Mouse (Mus musculus) hindbrain, embryonic 16.5 days (tissue): ENCODE measurements around the gene Acyp1. TPM values are rescaled to one million over a fixed set of nuclear protein-coding genes. Genes with fewer than 3 reads are reported as not detected.

ENCODE experiments used
- ATAC-seq: fragments of 200-750 bp; cut with Nextera tagmentation; 2 replicates; pipeline ENCODE4 v1.8.0; 2017; ENCODE audit warnings: moderate TSS enrichment, moderate library complexity
- H3K27ac ChIP-seq: fragments of 300-500 bp; sonication (generic); 2 replicates; pipeline ENCODE4 v1.5.1; 2014; ENCODE audit warnings: low read depth, mild to moderate bottlenecking, control low read depth, low read length, moderate library complexity
- H3K27me3 ChIP-seq: fragments of 300-500 bp; sonication (generic); replicated peaks from 2 replicates; pipeline ENCODE4 v1.6.1; 2014; ENCODE audit warnings: low read length; ENCODE audit not compliant: control insufficient read depth, insufficient read depth
- H3K36me3 ChIP-seq: fragments of 300-500 bp; sonication (generic); 2 replicates; pipeline ENCODE4 v1.6.1; 2014; ENCODE audit warnings: mild to moderate bottlenecking, low read length, moderate library complexity, mixed read lengths; ENCODE audit not compliant: control insufficient read depth, insufficient read depth
- H3K4me1 ChIP-seq: fragments of 300-500 bp; sonication (generic); 2 replicates; pipeline ENCODE4 v1.6.1; 2014; ENCODE audit warnings: low read depth, low read length; ENCODE audit not compliant: control insufficient read depth, insufficient read depth
- H3K4me2 ChIP-seq: fragments of 300-500 bp; sonication (generic); 2 replicates; pipeline ENCODE4 v1.6.1; 2014; ENCODE audit warnings: mild to moderate bottlenecking, low read length, control low read depth, moderate library complexity
- H3K4me3 ChIP-seq: fragments of 300-500 bp; sonication (generic); 2 replicates; pipeline ENCODE4 v1.5.1; 2014; ENCODE audit warnings: mild to moderate bottlenecking, low read length, control low read depth, moderate library complexity
- H3K9ac ChIP-seq: fragments of 300-500 bp; sonication (generic); 2 replicates; pipeline ENCODE4 v1.6.1; 2014; ENCODE audit warnings: low read depth, mild to moderate bottlenecking, control low read depth, low read length, moderate library complexity
- H3K9me3 ChIP-seq: fragments of 300-500 bp; sonication (generic); 2 replicates; pipeline ENCODE4 v1.6.1; 2014; ENCODE audit warnings: mild to moderate bottlenecking, low read length, moderate library complexity; ENCODE audit not compliant: control insufficient read depth
- WGBS: fragments of 180-500 bp; shearing (Covaris S2); extraction: QIAGEN DNeasy Blood & Tissue Kit; methylation state at CpG from one replicate; pipeline ENCODE4 v1.1.7; 2014; 5-methylcytosine and 5-hydroxymethylcytosine counted together
- microRNA-seq: library from miRNA; unstranded; fragments of <30 nt; microRNA quantifications from one replicate; pipeline ENCODE4, GENCODE M21; 2017
- polyA plus RNA-seq: library from polyadenylated mRNA; unstranded; fragments of >200 nt; fragmentation: Nextera tagmentation; extraction: Ambion mirVana; gene quantifications from 2 replicates; pipeline ENCODE4 v1.2.1, GENCODE M21; 2015

Gene Acyp1
- polyA plus RNA-seq, 1 experiment from 2014 or later, result 58.4 TPM

- no peak overlapping the region for H3K4me3 ChIP-seq
- no peak overlapping the region for H3K9ac ChIP-seq
- no peaks in the 10 kb centered on the region for H3K4me1 ChIP-seq
- peaks cover 19% of the 10 kb centered on the region for H3K36me3 ChIP-seq
- ATAC-seq, result no peak
- no peaks in the 10 kb centered on the region for H3K9me3 ChIP-seq
- no peaks in the 10 kb centered on the region for H3K27me3 ChIP-seq
- WGBS, result 63% methylated on average over 15 of the region's 15 CpGs
- H3K27ac ChIP-seq, result no peak overlapping the region
- no peak overlapping the region for H3K4me2 ChIP-seq
Measured at GRCm38 (mm10) chr12:85227876-85228599, 60.2 kb downstream of the Acyp1 start.

GRCm38 (mm10) chr12:85227227-85227626 is 61.0 kb downstream of the Acyp1 start:
- Histone ChIP-seq H3K4me1 (no peaks in the 10 kb centered on the region), H3K9me3 (no peaks in the 10 kb centered on the region), H3K27ac (no peak overlapping the region), H3K36me3 (peaks cover 20% of the 10 kb centered on the region), H3K4me2 (no peak overlapping the region), H3K9ac (no peak overlapping the region), H3K4me3 (no peak overlapping the region), H3K27me3 (no peaks in the 10 kb centered on the region)
- ATAC-seq, result no peak
- WGBS, result 78% methylated on average over 7 of the region's 7 CpGs

Small RNAs within 50 kb of the gene (microRNA-seq; reads per million reads assigned to microRNA genes)
- gene Mir6938, result not detected

Other genes with a start within 250 kb of the Acyp1 start
- gene Prox2, start 177.7 kb downstream of the Acyp1 start, polyA plus RNA-seq, result 1.2 and 1.6 TPM in 2 replicates
- 122 and 129 TPM in 2 replicates for gene Dlst, start 177.6 kb downstream of the Acyp1 start, polyA plus RNA-seq
- gene Rps6kl1, start 137.2 kb downstream of the Acyp1 start, polyA plus RNA-seq, result 39.0 and 39.4 TPM in 2 replicates
- gene Pgf, start 110.6 kb downstream of the Acyp1 start, polyA plus RNA-seq, result 11.7 and 13.1 TPM in 2 replicates
- gene Eif2b2, start 69.0 kb downstream of the Acyp1 start, polyA plus RNA-seq, result 80.1 and 82.3 TPM in 2 replicates
- gene Mlh3, start 17.8 kb downstream of the Acyp1 start, polyA plus RNA-seq, result 7.6 and 8.7 TPM in 2 replicates
- 1.7 and 1.8 TPM in 2 replicates for gene Zc2hc1c, start 153 bp upstream of the Acyp1 start, polyA plus RNA-seq
- 9.9 and 13.7 TPM in 2 replicates for gene Nek9, start 50.9 kb upstream of the Acyp1 start, polyA plus RNA-seq
- 208 and 213 TPM in 2 replicates for gene Tmed10, start 86.4 kb upstream of the Acyp1 start, polyA plus RNA-seq
- gene Fos, start 185.5 kb upstream of the Acyp1 start, polyA plus RNA-seq, result 3.9 and 4.3 TPM in 2 replicates